Mouse (Mus musculus): Measurements from ENCODE around the gene Cpne6. TPM values are rescaled to one million over a fixed set of nuclear protein-coding genes. Genes with fewer than 3 reads are reported as not detected.
A peak's percentile ranks its signal among the peaks of the same experiment; 100 is the strongest.

The Cpne6 gene
- polyA plus RNA-seq, 1 experiment, result not detected

GRCm38 (mm10) chr14:55559799-55560201 is 49.6 kb downstream of the Cpne6 start, which contains the start of gene Dcaf11:
Gene Dcaf11 (plus strand): TSS chr14:55560006.
- Histone ChIP-seq H3K4me2 (ENCODE audit: low read depth) (peak within 1 kb of the TSS; percentile 96), H3ac (ENCODE audit: control insufficient read depth, insufficient read length) (peak within 1 kb of the TSS; percentile 55), H3K4me3 (peak within 1 kb of the TSS; percentile 95), H3K79me2 (ENCODE audit: control insufficient read depth, insufficient read depth) (no peaks in the 10 kb centered on the region), H3K27me3 (ENCODE audit: control insufficient read depth, insufficient read depth, insufficient read length) (no peaks in the 10 kb centered on the region), H3K36me3 (ENCODE audit: control insufficient read depth, insufficient read depth) (peaks cover 6% of the 10 kb centered on the region)
- no peak for TF ChIP-seq SRF (IDR thresholded peaks at IDR 0.05; ENCODE audit: control insufficient read depth, insufficient read length, low read depth)
- peak; percentile 57 for TF ChIP-seq POLR2A (IDR thresholded peaks at IDR 0.05; ENCODE audit: insufficient read length, low read depth)
- TF ChIP-seq MYOD1 (IDR thresholded peaks at IDR 0.05; ENCODE audit: control insufficient read depth in 1 of 3, insufficient read length in 2 of 3, low read depth in 2 of 3), result no peak

DNA sequence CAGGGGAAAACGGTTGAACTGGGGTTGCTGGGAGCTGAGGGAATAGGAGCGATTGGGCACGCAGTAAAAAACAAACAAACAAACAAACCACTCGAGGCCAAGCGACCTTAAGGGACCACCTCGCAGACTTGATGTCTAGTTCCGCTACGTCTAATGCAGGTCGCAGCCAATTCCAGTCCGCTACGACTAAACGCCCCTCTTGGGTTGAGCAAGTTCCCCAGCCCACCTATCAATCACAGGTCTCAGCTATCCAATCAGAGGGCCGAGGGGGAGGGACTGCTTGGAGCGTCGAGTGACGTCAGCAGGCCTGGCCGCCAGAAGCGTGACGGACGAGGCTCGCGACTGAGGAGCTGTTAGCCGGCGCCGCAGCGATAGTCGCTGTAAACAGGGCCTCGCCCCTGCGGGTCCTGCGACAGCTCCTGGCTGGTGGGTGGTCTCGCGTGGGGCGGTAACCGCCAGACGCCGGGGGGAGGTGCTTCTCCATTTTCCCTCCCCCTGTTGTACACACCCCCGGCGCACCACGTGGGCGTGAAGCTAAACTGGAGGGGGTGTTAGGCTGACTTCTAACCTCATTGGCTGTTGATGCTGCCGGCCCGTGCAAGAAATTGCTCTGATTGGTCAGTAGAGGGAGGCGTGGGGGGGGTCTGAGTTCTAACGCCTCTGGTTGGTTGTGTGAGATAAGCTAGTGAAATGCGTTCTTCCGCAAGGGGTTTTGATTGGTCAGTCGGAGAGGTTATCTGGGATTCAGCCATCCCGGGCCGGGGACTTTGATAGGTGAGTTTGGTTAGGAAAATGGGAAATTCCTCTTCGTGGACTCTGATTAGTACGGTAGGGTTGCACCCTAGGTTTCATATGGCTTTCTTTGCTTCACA is 50.2 kb downstream of the Cpne6 start, which contains the start of gene A730061H03Rik:
Gene A730061H03Rik (minus strand): TSS at position 205 of the 872 bp plus-strand sequence.
- Histone ChIP-seq H3K4me2 (ENCODE audit: low read depth) (peak within 1 kb of the TSS; percentile 96), H3K27me3 (ENCODE audit: control insufficient read depth, insufficient read depth, insufficient read length) (no peaks in the 10 kb centered on the region), H3K36me3 (ENCODE audit: control insufficient read depth, insufficient read depth) (peaks cover 10% of the 10 kb centered on the region), H3ac (ENCODE audit: control insufficient read depth, insufficient read length) (peak within 1 kb of the TSS; percentile 55), H3K4me3 (peak within 1 kb of the TSS; percentile 95), H3K79me2 (ENCODE audit: control insufficient read depth, insufficient read depth) (no peaks in the 10 kb centered on the region)
- no peak for TF ChIP-seq TCF12 (IDR thresholded peaks at IDR 0.05; ENCODE audit: insufficient read depth, poor library complexity, severe bottlenecking)
- peak in 1 of 3 experiments; percentile 4 for TF ChIP-seq MYOD1 (IDR thresholded peaks at IDR 0.05; ENCODE audit: control insufficient read depth in 1 of 3, insufficient read length in 2 of 3, low read depth in 2 of 3)
- TF ChIP-seq SRF (IDR thresholded peaks at IDR 0.05; ENCODE audit: control insufficient read depth, insufficient read length, low read depth), result no peak
- peak; percentile 93 for TF ChIP-seq USF1 (IDR thresholded peaks at IDR 0.05; ENCODE audit: low read depth)
- peak; percentile 66 for TF ChIP-seq POLR2AphosphoS2 (IDR thresholded peaks at IDR 0.05; ENCODE audit: insufficient read length, low read depth)
- peak; percentile 8 for TF ChIP-seq MAX (IDR thresholded peaks at IDR 0.05; ENCODE audit: low read depth)
- TF ChIP-seq TCF3 (IDR thresholded peaks at IDR 0.05; ENCODE audit: insufficient read length, low read depth), result no peak
- TF ChIP-seq E2F4 (IDR thresholded peaks at IDR 0.05; ENCODE audit: insufficient read depth), result no peak
- TF ChIP-seq REST (IDR thresholded peaks at IDR 0.05; ENCODE audit: insufficient read depth, insufficient read length), result no peak
- peak; percentile 49; the same call in 1 of the 2 replicates for TF ChIP-seq CEBPB (IDR thresholded peaks at IDR 0.05; ENCODE audit: insufficient read depth, poor library complexity, severe bottlenecking)
- TF ChIP-seq MYOG (IDR thresholded peaks at IDR 0.05; ENCODE audit: control insufficient read depth in 1 of 3, insufficient read depth in 1 of 3, insufficient read length in 2 of 3, low read depth in 2 of 3), result no peak
- TF ChIP-seq POLR2A (IDR thresholded peaks at IDR 0.05; ENCODE audit: insufficient read length, low read depth), result peak; percentile 50

DNA sequence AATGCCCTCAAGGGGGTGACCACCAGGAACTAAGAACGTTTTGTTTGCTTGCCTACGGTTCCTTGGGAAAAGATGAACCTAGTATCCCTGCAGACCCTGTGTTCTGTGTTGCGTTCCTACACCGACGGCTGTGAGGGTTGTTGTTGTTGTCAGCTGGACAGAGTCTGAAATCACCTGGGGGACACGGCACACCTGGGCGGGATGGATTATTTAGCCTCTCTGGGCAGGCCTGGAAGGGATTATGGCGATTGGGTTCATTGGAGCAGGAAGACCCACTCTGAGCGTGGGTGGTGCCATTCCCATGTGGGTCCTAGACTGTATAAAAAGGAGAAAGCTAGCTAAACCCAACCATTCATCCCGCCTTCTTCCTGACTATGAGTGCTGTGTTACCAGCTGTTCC is 51.6 kb downstream of the Cpne6 start:
- peak overlapping the region; percentile 87 for H3K4me2 ChIP-seq (ENCODE audit: low read depth)
- H3ac ChIP-seq (ENCODE audit: control insufficient read depth, insufficient read length), result no peak overlapping the region
- no peak overlapping the region for H3K4me3 ChIP-seq
- H3K36me3 ChIP-seq (ENCODE audit: control insufficient read depth, insufficient read depth), result peaks cover 15% of the 10 kb centered on the region
- H3K27me3 ChIP-seq (ENCODE audit: control insufficient read depth, insufficient read depth, insufficient read length), result no peaks in the 10 kb centered on the region
- TF ChIP-seq POLR2A (IDR thresholded peaks at IDR 0.05; ENCODE audit: insufficient read length, low read depth) (no peak), MYOG (IDR thresholded peaks at IDR 0.05; ENCODE audit: control insufficient read depth in 1 of 3, insufficient read depth in 1 of 3, insufficient read length in 2 of 3, low read depth in 2 of 3) (no peak), E2F4 (IDR thresholded peaks at IDR 0.05; ENCODE audit: insufficient read depth) (no peak), CEBPB (IDR thresholded peaks at IDR 0.05; ENCODE audit: insufficient read depth, poor library complexity, severe bottlenecking) (no peak), TCF3 (IDR thresholded peaks at IDR 0.05; ENCODE audit: insufficient read length, low read depth) (no peak)
- no peaks in the 10 kb centered on the region for H3K79me2 ChIP-seq (ENCODE audit: control insufficient read depth, insufficient read depth)

GRCm38 (mm10) chr14:55563249-55563648 is 53.0 kb downstream of the Cpne6 start:
- H3K27me3 ChIP-seq (ENCODE audit: control insufficient read depth, insufficient read depth, insufficient read length), result no peaks in the 10 kb centered on the region
- H3K36me3 ChIP-seq (ENCODE audit: control insufficient read depth, insufficient read depth), result peaks cover 22% of the 10 kb centered on the region
- no peaks in the 10 kb centered on the region for H3K79me2 ChIP-seq (ENCODE audit: control insufficient read depth, insufficient read depth)
- TF ChIP-seq MYOG (IDR thresholded peaks at IDR 0.05; ENCODE audit: control insufficient read depth in 1 of 3, insufficient read depth in 1 of 3, insufficient read length in 2 of 3, low read depth in 2 of 3), result no peak
- TF ChIP-seq USF1 (IDR thresholded peaks at IDR 0.05; ENCODE audit: low read depth), result no peak
- TF ChIP-seq MYOD1 (IDR thresholded peaks at IDR 0.05; ENCODE audit: control insufficient read depth in 1 of 3, insufficient read length in 2 of 3, low read depth in 2 of 3), result no peak
- TF ChIP-seq REST (IDR thresholded peaks at IDR 0.05; ENCODE audit: insufficient read depth, insufficient read length), result no peak
- TF ChIP-seq POLR2A (IDR thresholded peaks at IDR 0.05; ENCODE audit: insufficient read length, low read depth), result no peak
- TF ChIP-seq TCF12 (IDR thresholded peaks at IDR 0.05; ENCODE audit: insufficient read depth, poor library complexity, severe bottlenecking), result no peak
- TF ChIP-seq SRF (IDR thresholded peaks at IDR 0.05; ENCODE audit: control insufficient read depth, insufficient read length, low read depth), result no peak
- no peak for TF ChIP-seq E2F4 (IDR thresholded peaks at IDR 0.05; ENCODE audit: insufficient read depth)
- TF ChIP-seq MAX (IDR thresholded peaks at IDR 0.05; ENCODE audit: low read depth), result no peak
- no peak for TF ChIP-seq POLR2AphosphoS2 (IDR thresholded peaks at IDR 0.05; ENCODE audit: insufficient read length, low read depth)
- no peak for TF ChIP-seq TCF3 (IDR thresholded peaks at IDR 0.05; ENCODE audit: insufficient read length, low read depth)
- no peak for TF ChIP-seq CEBPB (IDR thresholded peaks at IDR 0.05; ENCODE audit: insufficient read depth, poor library complexity, severe bottlenecking)
- no peak overlapping the region for H3ac ChIP-seq (ENCODE audit: control insufficient read depth, insufficient read length)
- H3K4me2 ChIP-seq (ENCODE audit: low read depth), result no peak overlapping the region
- no peak overlapping the region for H3K4me3 ChIP-seq
